Mouse (Mus musculus): Measurements from ENCODE around the gene Gdpgp1. TPM values are rescaled to one million over a fixed set of nuclear protein-coding genes. Genes with fewer than 3 reads are reported as not detected.
A peak's percentile ranks its signal among the peaks of the same experiment; 100 is the strongest.

Gdpgp1 gene
- polyA plus RNA-seq, 1 experiment: 4.3 TPM

- Histone ChIP-seq H3K27me3 (ENCODE audit: control insufficient read depth, insufficient read depth, low read length, poor library complexity, severe bottlenecking) (no peaks in the 10 kb centered on the region), H3K4me1 (ENCODE audit: control insufficient read depth, insufficient read depth, low read length) (peaks cover 2% of the 10 kb centered on the region), H3K27ac (ENCODE audit: insufficient read depth, low read length) (no peak overlapping the region), H3K9ac (ENCODE audit: low read depth, poor library complexity, severe bottlenecking) (no peak overlapping the region), H3K9me3 (replicated peaks; ENCODE audit: control insufficient read depth, insufficient read depth, low read length, poor library complexity, severe bottlenecking) (no peaks in the 10 kb centered on the region), H3K36me3 (ENCODE audit: control insufficient read depth, insufficient read depth, low read length, poor library complexity, severe bottlenecking) (peaks cover 8% of the 10 kb centered on the region), H3K4me3 (ENCODE audit: low read depth, low read length) (no peak overlapping the region)
- TF ChIP-seq EP300 (IDR thresholded peaks at IDR 0.05; ENCODE audit: insufficient read depth, low read depth, low read length): peak; percentile 73; the same call in 1 of the 2 replicates
- TF ChIP-seq CTCF (IDR thresholded peaks at IDR 0.05; ENCODE audit: low read depth, low read length): no peak
Measured at GRCm38 (mm10) chr7:80238542-80238941, 5.9 kb downstream of the Gdpgp1 start.

- no peak overlapping the region for H3K4me3 ChIP-seq (ENCODE audit: low read depth, low read length)
- H3K9me3 ChIP-seq (replicated peaks; ENCODE audit: control insufficient read depth, insufficient read depth, low read length, poor library complexity, severe bottlenecking): no peaks in the 10 kb centered on the region
- no peaks in the 10 kb centered on the region for H3K4me1 ChIP-seq (ENCODE audit: control insufficient read depth, insufficient read depth, low read length)
- peaks cover 8% of the 10 kb centered on the region for H3K36me3 ChIP-seq (ENCODE audit: control insufficient read depth, insufficient read depth, low read length, poor library complexity, severe bottlenecking)
- H3K9ac ChIP-seq (ENCODE audit: low read depth, poor library complexity, severe bottlenecking): no peak overlapping the region
- no peak overlapping the region for H3K27ac ChIP-seq (ENCODE audit: insufficient read depth, low read length)
- TF ChIP-seq CTCF (IDR thresholded peaks at IDR 0.05; ENCODE audit: low read depth, low read length) (no peak), EP300 (IDR thresholded peaks at IDR 0.05; ENCODE audit: insufficient read depth, low read depth, low read length) (no peak), POLR2A (IDR thresholded peaks at IDR 0.05; ENCODE audit: insufficient read depth, low read length) (no peak)
- H3K27me3 ChIP-seq (ENCODE audit: control insufficient read depth, insufficient read depth, low read length, poor library complexity, severe bottlenecking): no peaks in the 10 kb centered on the region
Measured at GRCm38 (mm10) chr7:80241661-80242060, 9.0 kb downstream of the Gdpgp1 start.

- H3K27ac ChIP-seq (ENCODE audit: insufficient read depth, low read length): no peak overlapping the region
- no peak for TF ChIP-seq POLR2A (IDR thresholded peaks at IDR 0.05; ENCODE audit: insufficient read depth, low read length)
- no peak for TF ChIP-seq EP300 (IDR thresholded peaks at IDR 0.05; ENCODE audit: insufficient read depth, low read depth, low read length)
- no peak for TF ChIP-seq CTCF (IDR thresholded peaks at IDR 0.05; ENCODE audit: low read depth, low read length)
- H3K9me3 ChIP-seq (replicated peaks; ENCODE audit: control insufficient read depth, insufficient read depth, low read length, poor library complexity, severe bottlenecking): no peaks in the 10 kb centered on the region
- H3K4me3 ChIP-seq (ENCODE audit: low read depth, low read length): no peak overlapping the region
- no peaks in the 10 kb centered on the region for H3K36me3 ChIP-seq (ENCODE audit: control insufficient read depth, insufficient read depth, low read length, poor library complexity, severe bottlenecking)
- no peaks in the 10 kb centered on the region for H3K27me3 ChIP-seq (ENCODE audit: control insufficient read depth, insufficient read depth, low read length, poor library complexity, severe bottlenecking)
- no peak overlapping the region for H3K9ac ChIP-seq (ENCODE audit: low read depth, poor library complexity, severe bottlenecking)
- H3K4me1 ChIP-seq (ENCODE audit: control insufficient read depth, insufficient read depth, low read length): peaks cover under 1% of the 10 kb centered on the region
Measured at GRCm38 (mm10) chr7:80244851-80245250, 12.2 kb downstream of the Gdpgp1 start.

GRCm38 (mm10) chr7:80246148-80246721 lies 13.6 kb downstream of the Gdpgp1 start, which contains the start of gene Ttll13:
Gene Ttll13 (plus strand): TSS chr7:80246376.
- H3K9me3 ChIP-seq (replicated peaks; ENCODE audit: control insufficient read depth, insufficient read depth, low read length, poor library complexity, severe bottlenecking): no peaks in the 10 kb centered on the region
- H3K4me1 ChIP-seq (ENCODE audit: control insufficient read depth, insufficient read depth, low read length): peaks cover 2% of the 10 kb centered on the region
- no peak within 1 kb of the TSS for H3K27ac ChIP-seq (ENCODE audit: insufficient read depth, low read length)
- H3K9ac ChIP-seq (ENCODE audit: low read depth, poor library complexity, severe bottlenecking): peak within 1 kb of the TSS; percentile 67
- H3K36me3 ChIP-seq (ENCODE audit: control insufficient read depth, insufficient read depth, low read length, poor library complexity, severe bottlenecking): no peaks in the 10 kb centered on the region
- no peaks in the 10 kb centered on the region for H3K27me3 ChIP-seq (ENCODE audit: control insufficient read depth, insufficient read depth, low read length, poor library complexity, severe bottlenecking)
- TF ChIP-seq CTCF (IDR thresholded peaks at IDR 0.05; ENCODE audit: low read depth, low read length): peak; percentile 16
- TF ChIP-seq POLR2A (IDR thresholded peaks at IDR 0.05; ENCODE audit: insufficient read depth, low read length): no peak
- peak within 1 kb of the TSS; percentile 67 for H3K4me3 ChIP-seq (ENCODE audit: low read depth, low read length)

- no peak overlapping the region for H3K27ac ChIP-seq (ENCODE audit: insufficient read depth, low read length)
- no peak overlapping the region for H3K4me3 ChIP-seq (ENCODE audit: low read depth, low read length)
- no peak for TF ChIP-seq CTCF (IDR thresholded peaks at IDR 0.05; ENCODE audit: low read depth, low read length)
- no peak for TF ChIP-seq EP300 (IDR thresholded peaks at IDR 0.05; ENCODE audit: insufficient read depth, low read depth, low read length)
- TF ChIP-seq POLR2A (IDR thresholded peaks at IDR 0.05; ENCODE audit: insufficient read depth, low read length): no peak
- H3K36me3 ChIP-seq (ENCODE audit: control insufficient read depth, insufficient read depth, low read length, poor library complexity, severe bottlenecking): no peaks in the 10 kb centered on the region
- H3K4me1 ChIP-seq (ENCODE audit: control insufficient read depth, insufficient read depth, low read length): peaks cover 2% of the 10 kb centered on the region
- no peaks in the 10 kb centered on the region for H3K9me3 ChIP-seq (replicated peaks; ENCODE audit: control insufficient read depth, insufficient read depth, low read length, poor library complexity, severe bottlenecking)
- H3K9ac ChIP-seq (ENCODE audit: low read depth, poor library complexity, severe bottlenecking): peak overlapping the region; percentile 67
- H3K27me3 ChIP-seq (ENCODE audit: control insufficient read depth, insufficient read depth, low read length, poor library complexity, severe bottlenecking): no peaks in the 10 kb centered on the region
Measured at GRCm38 (mm10) chr7:80246859-80247258, 14.2 kb downstream of the Gdpgp1 start.

- Histone ChIP-seq H3K27me3 (ENCODE audit: control insufficient read depth, insufficient read depth, low read length, poor library complexity, severe bottlenecking) (no peaks in the 10 kb centered on the region), H3K9ac (ENCODE audit: low read depth, poor library complexity, severe bottlenecking) (no peak overlapping the region), H3K4me3 (ENCODE audit: low read depth, low read length) (no peak overlapping the region), H3K9me3 (replicated peaks; ENCODE audit: control insufficient read depth, insufficient read depth, low read length, poor library complexity, severe bottlenecking) (no peaks in the 10 kb centered on the region), H3K27ac (ENCODE audit: insufficient read depth, low read length) (no peak overlapping the region), H3K4me1 (ENCODE audit: control insufficient read depth, insufficient read depth, low read length) (peaks cover 2% of the 10 kb centered on the region), H3K36me3 (ENCODE audit: control insufficient read depth, insufficient read depth, low read length, poor library complexity, severe bottlenecking) (no peaks in the 10 kb centered on the region)
- TF ChIP-seq POLR2A (IDR thresholded peaks at IDR 0.05; ENCODE audit: insufficient read depth, low read length): no peak
- TF ChIP-seq CTCF (IDR thresholded peaks at IDR 0.05; ENCODE audit: low read depth, low read length): no peak
- no peak for TF ChIP-seq EP300 (IDR thresholded peaks at IDR 0.05; ENCODE audit: insufficient read depth, low read depth, low read length)
Measured at GRCm38 (mm10) chr7:80252437-80252836, 19.8 kb downstream of the Gdpgp1 start.
